Mouse (Mus musculus) megakaryocyte, adult 5-6 weeks (primary cell): ENCODE results near the gene Trim8. TPM values are rescaled to one million over a fixed set of nuclear protein-coding genes. Genes with fewer than 3 reads are reported as not detected.

Experiments
- ATAC-seq: 2 replicates; pipeline ENCODE4 v1.8.0; 2016; ENCODE audit warnings: mild to moderate bottlenecking, inconsistent platforms; ENCODE audit not compliant: poor library complexity, severe bottlenecking
- total RNA-seq, 2 experiments: library from RNA; stranded (forward) in 1 of 2; stranded (reverse) in 1 of 2; fragments of 153-499, 151-499 nt in 1 of 2; fragments of 221-1000, 200-1000 nt in 1 of 2; gene quantifications; 2 replicates each; pipeline versions ENCODE4 v1.2.3 to v1.2.4; 2015 to 2017

The Trim8 gene
- total RNA-seq, 2 experiments from 2014 or later, result 18.2 to 20.1 TPM

DNA sequence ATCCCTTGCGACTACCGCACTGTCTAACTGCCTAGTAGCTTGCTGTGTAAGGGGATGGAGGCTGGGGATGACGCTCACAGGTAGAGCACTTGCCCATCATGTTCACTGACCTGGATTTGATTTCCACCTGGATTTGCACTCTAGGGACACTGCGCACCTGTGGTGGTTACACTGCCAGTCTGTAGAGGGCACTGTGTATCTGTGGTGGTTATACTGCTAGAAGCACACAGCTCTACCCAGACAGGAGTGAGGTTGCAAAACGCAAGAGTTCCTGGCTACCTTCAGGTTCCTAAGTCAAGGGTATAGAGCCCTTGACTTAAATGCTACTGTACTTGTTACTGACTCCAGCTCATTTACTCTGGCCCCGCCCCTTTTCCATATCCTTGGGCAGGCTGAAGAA lies 36.7 kb downstream of the Trim8 start:
- no peak for ATAC-seq

DNA sequence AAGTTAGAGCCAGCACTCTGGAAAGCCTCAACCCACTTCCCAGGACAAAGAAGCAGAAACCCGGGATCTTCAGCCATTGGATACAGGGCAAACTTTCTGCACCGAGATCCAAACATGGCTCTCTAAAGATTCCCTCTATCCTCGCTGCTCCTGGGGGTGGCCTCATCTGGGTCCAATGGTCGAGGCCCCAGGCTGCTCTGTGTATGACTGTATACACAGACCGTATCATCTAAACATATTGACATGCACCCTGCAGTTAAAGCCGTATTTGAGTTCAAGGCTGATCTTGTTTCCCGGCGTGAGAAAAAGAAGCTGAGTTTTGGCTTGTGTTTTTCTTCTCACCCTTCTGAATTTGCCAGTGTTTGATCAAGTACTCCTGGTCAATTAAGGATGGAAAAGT lies 41.2 kb downstream of the Trim8 start:
- ATAC-seq, result no peak

DNA sequence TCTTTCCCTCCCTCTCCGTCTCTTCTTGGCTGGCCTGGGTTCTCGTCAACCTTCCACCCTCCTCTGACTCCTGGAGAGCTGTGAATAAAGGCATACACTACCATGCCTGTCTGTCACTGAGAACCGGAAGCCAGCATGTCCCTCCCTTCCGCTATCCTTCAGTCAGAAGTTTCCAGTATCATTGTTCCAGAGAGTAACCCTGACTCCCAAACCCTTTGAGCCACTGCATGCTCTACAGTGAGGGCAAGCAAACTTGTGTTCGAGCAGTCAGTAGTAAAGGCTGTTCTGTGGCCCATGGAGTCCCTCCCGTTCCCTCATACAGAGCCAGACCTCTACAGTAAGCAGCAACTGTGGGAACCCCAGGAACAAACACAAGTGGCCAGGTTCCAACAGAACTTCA lies 46.1 kb downstream of the Trim8 start:
- no peak for ATAC-seq

DNA sequence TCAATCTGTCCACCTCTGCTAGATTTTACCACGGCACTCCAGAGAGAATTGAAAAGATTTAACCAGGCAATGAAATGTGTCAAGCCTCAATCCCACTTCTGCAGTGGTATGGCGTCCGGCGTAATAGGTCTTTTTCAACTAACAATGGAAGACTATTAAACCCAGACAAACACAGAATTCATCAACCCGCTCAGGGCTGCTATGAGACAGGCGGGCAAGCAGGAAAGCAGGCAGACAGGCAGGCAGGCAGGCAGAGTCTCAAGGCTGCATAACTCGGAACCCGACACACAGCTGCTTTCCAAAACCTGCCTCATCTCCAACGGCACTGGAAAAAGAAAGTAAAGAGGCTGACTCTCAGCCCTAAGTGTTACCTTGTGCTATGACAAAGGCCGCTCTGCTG lies 46.6 kb downstream of the Trim8 start:
- ATAC-seq, result no peak

DNA sequence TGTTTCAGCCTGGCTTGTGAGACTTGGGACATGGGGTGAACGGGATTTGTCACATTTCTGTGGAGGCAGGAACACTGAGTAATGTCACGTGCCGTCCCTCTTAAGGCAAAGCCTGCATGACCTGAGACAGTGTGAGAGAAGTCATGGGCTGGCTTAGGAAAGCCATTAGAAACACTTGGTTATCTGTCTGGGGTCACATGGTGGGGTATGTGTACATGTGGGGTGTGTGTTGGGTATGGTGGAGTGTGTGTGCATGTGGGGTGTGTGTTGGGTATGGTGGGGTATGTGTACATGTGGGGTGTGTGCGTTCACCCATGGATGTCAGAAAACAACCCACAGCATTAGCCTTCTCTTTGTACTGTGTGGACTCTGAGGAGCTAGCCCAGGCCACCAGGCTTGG lies 48.9 kb downstream of the Trim8 start:
- ATAC-seq, result no peak

DNA sequence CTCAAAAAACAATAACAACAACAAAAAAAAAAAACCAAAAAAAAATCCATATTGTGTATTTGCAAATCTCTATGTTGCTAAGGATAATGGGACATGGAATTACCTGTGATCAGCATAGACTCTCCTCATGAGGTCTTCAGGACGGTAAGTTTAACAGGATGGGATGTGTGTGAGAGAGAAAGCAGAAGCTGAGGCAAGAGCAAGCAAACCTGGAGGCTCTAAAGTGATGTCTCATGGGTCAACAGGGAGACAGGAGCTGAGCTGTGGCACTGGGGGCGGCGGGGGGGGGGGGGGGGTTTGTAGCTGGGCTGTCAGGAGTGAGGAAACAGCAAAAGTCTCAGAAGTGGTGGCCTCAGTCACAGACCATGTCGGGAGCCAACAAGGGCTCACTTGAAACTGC lies 51.0 kb downstream of the Trim8 start:
- no peak for ATAC-seq

DNA sequence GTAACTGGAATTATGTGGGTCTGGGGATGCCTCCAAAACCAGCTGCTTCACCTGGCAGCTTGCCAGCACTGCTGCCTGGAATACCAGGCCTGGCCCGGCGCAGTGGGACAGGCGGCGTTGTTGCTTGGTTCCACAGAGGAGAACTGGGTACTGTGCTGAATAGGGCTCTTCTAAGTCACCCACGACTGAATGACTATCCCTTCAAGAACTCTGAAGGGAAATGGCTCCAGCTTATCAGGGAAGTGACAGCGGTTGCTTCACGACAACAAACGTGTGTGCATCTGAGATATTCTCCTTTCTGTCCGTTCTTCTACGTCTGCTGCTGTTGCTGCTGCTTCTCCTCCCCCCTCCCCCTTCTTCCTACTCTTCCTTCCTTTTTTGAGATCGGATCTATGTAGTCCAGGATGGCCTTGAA lies 52.0 kb downstream of the Trim8 start:
- no peak for ATAC-seq

DNA sequence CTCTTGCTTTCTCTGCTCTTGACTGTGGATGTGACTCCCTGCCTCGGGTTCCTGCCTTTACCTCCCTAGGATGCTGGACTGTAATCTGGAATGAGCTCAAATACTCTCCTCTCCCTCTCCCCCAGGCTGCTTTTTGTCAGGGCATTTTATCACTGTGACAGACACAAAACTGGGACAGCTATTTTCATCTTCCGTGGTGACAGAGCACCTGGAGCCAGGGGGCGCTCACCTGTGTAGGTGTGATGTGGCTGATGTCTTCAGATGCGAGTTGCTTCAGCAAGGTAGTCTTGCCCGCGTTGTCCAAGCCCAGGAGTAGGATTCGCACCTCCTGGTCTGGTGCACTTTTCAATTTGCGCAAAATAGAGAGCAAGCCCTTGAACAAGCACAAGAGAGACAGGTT lies 56.5 kb downstream of the Trim8 start:
- ATAC-seq, result no peak

DNA sequence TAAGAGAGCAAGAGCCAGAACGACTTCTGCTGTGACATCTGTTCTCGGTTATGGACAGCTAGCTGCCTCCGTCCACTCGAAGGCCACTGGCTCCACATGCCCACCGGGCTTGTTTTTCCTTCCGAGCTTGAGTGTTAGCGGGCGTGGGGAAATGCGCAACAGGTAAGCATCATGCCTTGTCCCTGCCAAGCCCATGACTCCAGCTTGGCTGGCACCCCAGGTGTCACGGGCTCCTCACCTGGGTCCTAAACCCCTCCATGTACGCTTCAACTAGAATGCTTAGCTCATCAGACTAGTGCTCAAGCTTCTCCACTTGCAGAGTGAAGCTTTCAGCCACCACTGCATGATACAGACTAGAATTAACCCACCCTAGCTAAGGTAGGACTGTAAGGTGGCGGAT lies 57.1 kb downstream of the Trim8 start:
- no peak for ATAC-seq

DNA sequence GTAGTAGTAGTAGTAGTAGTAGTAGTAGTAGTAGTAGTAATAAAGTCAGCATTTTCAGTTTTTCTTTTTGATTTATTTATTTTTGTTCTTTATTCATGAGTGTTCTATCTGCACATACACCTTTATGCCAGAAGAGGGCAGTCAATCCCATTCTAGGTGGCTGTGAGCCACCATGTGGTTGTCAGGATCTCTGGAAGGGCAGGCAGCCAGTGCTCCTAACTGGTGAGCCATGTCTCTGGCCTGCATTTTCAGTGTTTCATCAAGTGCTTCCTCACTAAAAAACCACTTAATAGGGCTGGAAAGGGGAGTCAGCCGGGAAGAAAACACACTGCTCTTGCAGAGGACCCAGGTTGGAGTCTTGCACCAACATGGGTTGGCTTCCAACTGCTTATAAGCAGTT lies 60.6 kb downstream of the Trim8 start:
- ATAC-seq, result peak; percentile 71

DNA sequence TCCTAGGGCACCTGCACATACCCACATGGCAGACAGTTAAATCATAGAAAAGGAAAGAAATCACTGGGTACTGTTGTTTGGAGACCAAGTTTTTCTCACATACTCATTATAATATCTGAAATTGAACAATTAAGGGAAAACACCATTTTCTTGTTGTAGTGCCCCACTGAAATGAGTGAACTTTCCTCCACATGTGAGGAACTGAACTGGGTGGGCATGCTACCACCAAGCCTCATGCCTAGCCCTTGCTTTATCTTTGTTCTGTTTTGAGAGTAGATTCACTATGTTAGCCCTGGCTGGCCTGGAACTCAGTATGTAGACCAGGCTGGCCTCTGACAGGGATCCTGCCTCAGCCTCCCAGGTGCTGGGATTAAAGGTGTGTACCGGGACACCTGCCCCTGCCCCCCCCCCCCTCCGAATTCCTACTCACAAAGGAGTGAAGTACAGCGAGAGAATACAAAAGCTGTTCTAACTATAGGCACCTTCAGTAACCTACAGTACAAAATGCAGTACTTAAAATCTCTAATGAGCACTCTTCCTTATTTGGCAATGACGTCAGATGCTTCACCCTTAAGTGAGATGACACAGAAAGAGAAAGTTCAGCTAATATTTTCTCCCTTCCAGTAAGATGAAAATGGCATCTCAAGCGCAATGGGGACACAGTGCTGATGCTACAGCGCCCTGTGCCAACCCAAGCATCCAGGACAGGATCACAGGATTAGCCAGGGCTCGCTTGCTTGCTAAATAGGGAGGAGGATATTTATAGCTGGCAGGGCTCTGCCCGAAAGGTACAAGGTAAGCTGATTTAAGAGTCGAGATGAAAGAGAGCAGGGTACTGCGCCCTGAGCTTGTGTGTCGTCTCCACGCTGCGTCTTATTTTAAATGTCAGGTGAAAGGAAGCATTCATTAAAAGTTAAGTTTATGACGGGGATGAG lies 61.3 kb downstream of the Trim8 start:
- ATAC-seq, result no peak

DNA sequence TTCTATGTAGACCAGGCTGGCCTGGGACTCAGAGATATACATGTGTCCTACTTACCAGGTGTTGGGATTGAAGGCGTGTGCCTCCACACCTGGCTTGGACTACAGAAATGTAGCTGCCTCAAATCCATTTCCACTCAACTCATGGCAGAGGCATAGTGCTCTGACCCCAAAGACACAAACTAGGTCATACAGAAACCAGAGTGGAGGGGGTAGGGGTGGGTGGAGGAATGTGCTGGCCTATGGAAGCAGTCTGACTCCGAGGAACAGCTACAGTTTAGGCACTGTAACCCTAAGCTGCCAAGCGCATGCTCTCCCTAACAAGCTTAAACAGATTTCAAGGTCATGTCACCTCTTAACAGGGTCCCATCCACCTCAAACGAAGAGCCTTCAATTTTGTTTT lies 62.1 kb downstream of the Trim8 start:
- ATAC-seq, result no peak

DNA sequence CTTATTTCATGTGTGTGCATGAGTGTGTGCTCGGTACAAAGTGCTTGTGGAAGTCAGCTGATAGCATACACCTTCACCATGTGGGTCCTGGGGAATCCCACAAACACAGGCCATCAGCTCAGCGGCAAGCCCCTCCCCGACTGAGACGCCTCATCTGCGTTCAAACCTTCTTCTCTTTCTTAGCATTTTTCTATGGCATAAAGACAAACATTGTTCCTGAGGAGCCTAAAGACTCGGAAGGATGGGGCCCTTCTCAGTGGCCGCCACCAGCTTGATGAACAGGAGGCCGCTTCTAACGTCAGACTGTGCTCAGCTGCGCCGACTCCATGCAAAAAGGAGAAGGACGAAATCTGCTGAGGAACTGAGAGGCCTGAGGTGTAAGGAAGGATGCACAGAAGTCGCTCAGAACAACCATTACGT lies 62.6 kb downstream of the Trim8 start:
- ATAC-seq, result no peak

Other genes starting within 250 kb of the Trim8 start
- gene Nfkb2, start 197.4 kb upstream of the Trim8 start, total RNA-seq (2015), result 8.1 and 10.0 TPM in 2 replicates
- gene Nfkb2, start 197.4 kb upstream of the Trim8 start, total RNA-seq (2017), result 14.6 and 20.3 TPM in 2 replicates
- gene Psd, start 174.5 kb upstream of the Trim8 start, total RNA-seq (2015), result 0.11 and 0.36 TPM in 2 replicates
- gene Psd, start 174.5 kb upstream of the Trim8 start, total RNA-seq (2017), result not detected in 2 replicates
- gene Fbxl15, start 173.5 kb upstream of the Trim8 start, total RNA-seq (2015), result 1.9 and 2.1 TPM in 2 replicates
- 1.3 and 1.8 TPM in 2 replicates for gene Fbxl15, start 173.5 kb upstream of the Trim8 start, total RNA-seq (2017)
- 31.3 and 33.1 TPM in 2 replicates for gene Cuedc2, start 163.0 kb upstream of the Trim8 start, total RNA-seq (2015)
- gene Cuedc2, start 163.0 kb upstream of the Trim8 start, total RNA-seq (2017), result 108 and 114 TPM in 2 replicates
- 17.2 and 18.1 TPM in 2 replicates for gene Mfsd13a, start 160.6 kb upstream of the Trim8 start, total RNA-seq (2015)
- 8.1 and 11.7 TPM in 2 replicates for gene Mfsd13a, start 160.6 kb upstream of the Trim8 start, total RNA-seq (2017)
- 0.18 TPM in 1 of 2 replicates, not detected in the other for gene 2310034G01Rik, start 151.4 kb upstream of the Trim8 start, total RNA-seq (2015)
- gene 2310034G01Rik, start 151.4 kb upstream of the Trim8 start, total RNA-seq (2017), result 0.48 and 0.53 TPM in 2 replicates
- gene Actr1a, start 106.0 kb upstream of the Trim8 start, total RNA-seq (2015), result 52.7 and 59.6 TPM in 2 replicates
- gene Actr1a, start 106.0 kb upstream of the Trim8 start, total RNA-seq (2017), result 98.0 and 106 TPM in 2 replicates
- 6.4 and 6.9 TPM in 2 replicates for gene Sufu, start 104.8 kb upstream of the Trim8 start, total RNA-seq (2015)
- 3.0 and 5.5 TPM in 2 replicates for gene Sufu, start 104.8 kb upstream of the Trim8 start, total RNA-seq (2017)
- 13.5 and 15.7 TPM in 2 replicates for gene Arl3, start 71.5 kb downstream of the Trim8 start, total RNA-seq (2015)
- gene Arl3, start 71.5 kb downstream of the Trim8 start, total RNA-seq (2017), result 13.2 and 21.6 TPM in 2 replicates
- gene Sfxn2, start 71.7 kb downstream of the Trim8 start, total RNA-seq (2015), result 5.2 and 6.6 TPM in 2 replicates
- gene Sfxn2, start 71.7 kb downstream of the Trim8 start, total RNA-seq (2017), result 7.7 and 9.6 TPM in 2 replicates
- gene Wbp1l, start 97.4 kb downstream of the Trim8 start, total RNA-seq (2015), result 23.4 and 23.8 TPM in 2 replicates
- 36.9 and 39.8 TPM in 2 replicates for gene Wbp1l, start 97.4 kb downstream of the Trim8 start, total RNA-seq (2017)
- not detected in 2 replicates for gene Cyp17a1, start 171.5 kb downstream of the Trim8 start, total RNA-seq (2015)
- gene Cyp17a1, start 171.5 kb downstream of the Trim8 start, total RNA-seq (2017), result not detected in 2 replicates
- gene Borcs7, start 188.2 kb downstream of the Trim8 start, total RNA-seq (2015), result 12.7 TPM in 2 replicates
- 4.7 and 6.2 TPM in 2 replicates for gene Borcs7, start 188.2 kb downstream of the Trim8 start, total RNA-seq (2017)
- 10.5 and 11.1 TPM in 2 replicates for gene As3mt, start 205.8 kb downstream of the Trim8 start, total RNA-seq (2015)
- 20.5 and 21.0 TPM in 2 replicates for gene As3mt, start 205.8 kb downstream of the Trim8 start, total RNA-seq (2017)